ENCODE assay signal across 1 mouse cellular context in the genomic region with DNA sequence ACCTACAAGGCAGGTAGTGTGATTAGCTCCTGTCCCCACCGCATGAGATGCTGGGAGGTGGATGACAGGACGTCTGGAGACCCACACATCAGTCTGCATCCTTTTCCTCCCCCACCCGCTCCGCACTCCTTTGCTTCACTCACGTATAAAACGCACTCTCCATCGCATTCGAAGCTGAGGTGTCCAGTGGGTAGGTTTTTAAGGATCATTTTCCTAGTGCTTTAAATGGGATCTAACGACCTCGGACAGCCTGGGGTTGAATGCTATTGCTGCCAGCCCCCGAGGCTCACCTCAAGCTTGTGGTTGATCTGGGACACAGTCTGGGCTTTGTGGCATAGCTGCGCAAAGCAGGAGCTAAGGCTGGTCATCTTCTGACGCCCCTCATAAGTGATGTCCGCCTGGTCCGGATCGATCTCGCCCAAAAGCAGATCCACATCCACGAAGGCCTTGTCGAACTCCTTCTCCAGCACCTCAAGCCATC.
TF ChIP-seq lines count a peak whose summit lies in the region.

No protein-coding gene starts in this region.

TF ChIP-seq in CH12.LX, 34 proteins besides CTCF, POLR2A, EP300 and RAD21:
- TF ChIP-seq ZMIZ1 (IDR thresholded peaks at IDR 0.05; ENCODE audit: low read depth, low read length) (no peak), MAX (IDR thresholded peaks at IDR 0.05; ENCODE audit: low read length) (no peak), CHD1 (IDR thresholded peaks at IDR 0.05; ENCODE audit: low read depth, low read length) (0 out of 2 replicates have a peak, but pooled peaks have one; percentile 54), ZC3H11A (IDR thresholded peaks at IDR 0.05; ENCODE audit: low read depth, low read length) (no peak)
